Mouse (Mus musculus): ENCODE data around the gene Cyb561. TPM values are rescaled to one million over a fixed set of nuclear protein-coding genes. Genes with fewer than 3 reads are reported as not detected.

Gene Cyb561
- total and polyA plus RNA-seq, 3 experiments, result 8.2 to 17.0 (median 8.5) TPM

- peak overlapping the region; percentile 76 for H3K4me3 ChIP-seq
- H3K9ac ChIP-seq (ENCODE audit: low read depth, low read length), result peak overlapping the region; percentile 77
- H3K4me1 ChIP-seq (ENCODE audit: control insufficient read depth, insufficient read depth, low read length), result peaks cover 7% of the 10 kb centered on the region
- under 1% methylated on average over 59 of the region's 59 CpGs for WGBS
- no peaks in the 10 kb centered on the region for H3K79me2 ChIP-seq (replicated peaks; ENCODE audit: control insufficient read depth, insufficient read depth, low read length)
- DNase-seq, result peak; percentile 86 to 87
- H3K27ac ChIP-seq, result peak overlapping the region; percentile 95
- H3K27me3 ChIP-seq (ENCODE audit: control insufficient read depth, insufficient read depth, low read length), result no peaks in the 10 kb centered on the region
- H3K36me3 ChIP-seq (ENCODE audit: control insufficient read depth, insufficient read depth, low read length), result no peaks in the 10 kb centered on the region
- intact Hi-C loops (cut with DNase I), result loop anchor here (1.0 to 10.0 kb wide), 3 partner anchors 15 to 441 kb away; partner anchors contain the start of gene Icam2
- TF ChIP-seq POLR2A (IDR thresholded peaks at IDR 0.05; ENCODE audit: insufficient read depth, low read depth, low read length), result 0 out of 2 replicates have a peak, but pooled peaks have one; percentile 24
- TF ChIP-seq CTCF (IDR thresholded peaks at IDR 0.05), result peak; percentile 72
- TF ChIP-seq EP300 (IDR thresholded peaks at IDR 0.05; ENCODE audit: insufficient read depth, low read depth, low read length), result peak; percentile 59; the same call in 1 of the 2 replicates
These were observed 9.0 kb downstream of the Cyb561 start for GRCm38 (mm10) chr11:105944126-105944621.

- Histone ChIP-seq H3K27me3 (ENCODE audit: control insufficient read depth, insufficient read depth, low read length) (no peaks in the 10 kb centered on the region), H3K27ac (peak overlapping the region; percentile 95), H3K9ac (ENCODE audit: low read depth, low read length) (peak overlapping the region; percentile 77), H3K4me3 (peak overlapping the region; percentile 76), H3K79me2 (replicated peaks; ENCODE audit: control insufficient read depth, insufficient read depth, low read length) (no peaks in the 10 kb centered on the region), H3K4me1 (ENCODE audit: control insufficient read depth, insufficient read depth, low read length) (peaks cover 9% of the 10 kb centered on the region), H3K36me3 (ENCODE audit: control insufficient read depth, insufficient read depth, low read length) (no peaks in the 10 kb centered on the region)
- intact Hi-C loops (cut with DNase I), result loop anchor here (1.0 to 10.0 kb wide), 3 partner anchors 15 to 441 kb away; partner anchors contain the start of gene Icam2
- WGBS, result 6% methylated on average over 46 of the region's 47 CpGs
- DNase-seq, result peak; percentile 55 to 67
- TF ChIP-seq EP300 (IDR thresholded peaks at IDR 0.05; ENCODE audit: insufficient read depth, low read depth, low read length), result no peak
- no peak for TF ChIP-seq CTCF (IDR thresholded peaks at IDR 0.05)
- TF ChIP-seq POLR2A (IDR thresholded peaks at IDR 0.05; ENCODE audit: insufficient read depth, low read depth, low read length), result peak; percentile 65
These were observed 9.7 kb downstream of the Cyb561 start for GRCm38 (mm10) chr11:105943133-105944102.

- Histone ChIP-seq H3K4me3 (no peak overlapping the region), H3K79me2 (replicated peaks; ENCODE audit: control insufficient read depth, insufficient read depth, low read length) (no peaks in the 10 kb centered on the region), H3K36me3 (ENCODE audit: control insufficient read depth, insufficient read depth, low read length) (no peaks in the 10 kb centered on the region), H3K27ac (no peak overlapping the region), H3K9ac (ENCODE audit: low read depth, low read length) (no peak overlapping the region), H3K4me1 (ENCODE audit: control insufficient read depth, insufficient read depth, low read length) (peaks cover 12% of the 10 kb centered on the region), H3K27me3 (ENCODE audit: control insufficient read depth, insufficient read depth, low read length) (no peaks in the 10 kb centered on the region)
- TF ChIP-seq POLR2A (IDR thresholded peaks at IDR 0.05; ENCODE audit: insufficient read depth, low read depth, low read length) (no peak), EP300 (IDR thresholded peaks at IDR 0.05; ENCODE audit: insufficient read depth, low read depth, low read length) (no peak)
- WGBS, result 79% methylated on average over 8 of the region's 8 CpGs
- no peak for DNase-seq
- intact Hi-C loops (cut with DNase I), result loop anchor here (10.0 kb wide), 1 partner anchor 443 kb away; the partner anchor contains the start of gene Icam2
These were observed 11.2 kb downstream of the Cyb561 start for GRCm38 (mm10) chr11:105941973-105942372.

DNA sequence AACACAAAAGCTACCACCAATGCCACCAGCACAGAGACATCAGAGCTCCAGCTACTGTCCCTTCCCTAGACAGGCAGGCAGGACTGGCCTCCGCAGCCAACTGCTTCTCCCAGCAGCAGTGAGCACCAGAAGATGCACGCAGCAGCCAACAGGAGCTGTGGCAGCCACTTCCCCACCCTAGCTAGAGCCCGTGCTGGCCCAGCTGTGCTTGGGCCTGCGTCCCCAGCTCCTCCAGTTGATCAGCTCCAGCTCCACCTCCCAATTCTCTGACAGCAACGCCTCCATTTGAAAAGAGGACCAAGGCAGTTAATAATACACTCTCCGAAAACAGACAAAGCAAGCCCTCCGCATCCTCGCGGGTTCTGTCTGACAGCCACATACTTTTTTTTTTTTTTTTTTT lies 14.4 kb downstream of the Cyb561 start:
- peak; percentile 45 to 53 for DNase-seq
- Histone ChIP-seq H3K79me2 (replicated peaks; ENCODE audit: control insufficient read depth, insufficient read depth, low read length) (no peaks in the 10 kb centered on the region), H3K9ac (ENCODE audit: low read depth, low read length) (peak overlapping the region; percentile 3; the same call in 1 of the 2 replicates), H3K27me3 (ENCODE audit: control insufficient read depth, insufficient read depth, low read length) (no peaks in the 10 kb centered on the region), H3K36me3 (ENCODE audit: control insufficient read depth, insufficient read depth, low read length) (no peaks in the 10 kb centered on the region), H3K4me3 (no peak overlapping the region), H3K4me1 (ENCODE audit: control insufficient read depth, insufficient read depth, low read length) (peaks cover 15% of the 10 kb centered on the region), H3K27ac (no peak overlapping the region)
- intact Hi-C loops (cut with DNase I), result no loop called here
- 76% methylated on average over 9 of the region's 9 CpGs for WGBS
- TF ChIP-seq POLR2A (IDR thresholded peaks at IDR 0.05; ENCODE audit: insufficient read depth, low read depth, low read length) (0 out of 2 replicates have a peak, but pooled peaks have one; percentile 19), EP300 (IDR thresholded peaks at IDR 0.05; ENCODE audit: insufficient read depth, low read depth, low read length) (no peak)

- Histone ChIP-seq H3K79me2 (replicated peaks; ENCODE audit: control insufficient read depth, insufficient read depth, low read length) (no peaks in the 10 kb centered on the region), H3K27me3 (ENCODE audit: control insufficient read depth, insufficient read depth, low read length) (no peaks in the 10 kb centered on the region), H3K4me1 (ENCODE audit: control insufficient read depth, insufficient read depth, low read length) (peaks cover 15% of the 10 kb centered on the region), H3K4me3 (no peak overlapping the region), H3K36me3 (ENCODE audit: control insufficient read depth, insufficient read depth, low read length) (no peaks in the 10 kb centered on the region), H3K27ac (peak overlapping the region; percentile 58; the same call in 1 of the 2 replicates), H3K9ac (ENCODE audit: low read depth, low read length) (0 out of 2 replicates have a peak overlapping the region, but pooled peaks have one; percentile 15)
- WGBS, result 85% methylated on average over 3 of the region's 3 CpGs
- no peak for DNase-seq
- intact Hi-C loops (cut with DNase I), result no loop called here
- TF ChIP-seq CTCF (IDR thresholded peaks at IDR 0.05) (no peak), EP300 (IDR thresholded peaks at IDR 0.05; ENCODE audit: insufficient read depth, low read depth, low read length) (no peak), POLR2A (IDR thresholded peaks at IDR 0.05; ENCODE audit: insufficient read depth, low read depth, low read length) (no peak)
These were observed 16.2 kb downstream of the Cyb561 start for GRCm38 (mm10) chr11:105936974-105937373.

Measured in heart, adult 2 months (tissue).